Mouse (Mus musculus) mature B cell (primary cell): ENCODE data around the gene Csf3.
"Not testable (repeated sequence)": the region's sequence is repeated elsewhere in the genome, so short reads cannot be mapped to it uniquely, and the experiment has no call there.

Experiments
- in situ Hi-C: fragments of 300-500 bp; cut with MboI; formaldehyde crosslinking; loops from 2 replicates; pipeline ENCODE4 v1.14.3; 2019

Csf3 gene

GRCm38 (mm10) chr11:98701213-98701670 is at the start of gene Csf3:
Gene Csf3, plus strand, starts transcription at chr11:98701263.
- in situ Hi-C loops, result no loop called here

GRCm38 (mm10) chr11:98655076-98655475 is 46.0 kb upstream of the Csf3 start:
- in situ Hi-C loops, result not testable (repeated sequence)

- in situ Hi-C loops, result no loop called here
Measured at GRCm38 (mm10) chr11:98660517-98660916, 40.5 kb upstream of the Csf3 start.

GRCm38 (mm10) chr11:98664091-98664490 is 37.0 kb upstream of the Csf3 start, which contains the start of gene Gsdma:
Gene Gsdma, plus strand, starts transcription at chr11:98664351.
- in situ Hi-C loops, result no loop called here

GRCm38 (mm10) chr11:98668984-98669383 is 32.1 kb upstream of the Csf3 start:
- in situ Hi-C loops, result no loop called here

- in situ Hi-C loops, result no loop called here
Measured at GRCm38 (mm10) chr11:98671284-98671815, 29.7 kb upstream of the Csf3 start.

- in situ Hi-C loops, result no loop called here
Measured at GRCm38 (mm10) chr11:98671857-98672256, 29.2 kb upstream of the Csf3 start.

GRCm38 (mm10) chr11:98672482-98672881 is 28.6 kb upstream of the Csf3 start:
- in situ Hi-C loops, result no loop called here

GRCm38 (mm10) chr11:98673136-98673535 is 27.9 kb upstream of the Csf3 start:
- in situ Hi-C loops, result not testable (repeated sequence)

- in situ Hi-C loops, result no loop called here
Measured at GRCm38 (mm10) chr11:98675829-98676363, 25.2 kb upstream of the Csf3 start.

- in situ Hi-C loops, result no loop called here
Measured at GRCm38 (mm10) chr11:98680023-98680422, 21.0 kb upstream of the Csf3 start.

GRCm38 (mm10) chr11:98680595-98680994 is 20.5 kb upstream of the Csf3 start:
- in situ Hi-C loops, result not testable (repeated sequence)

- in situ Hi-C loops, result no loop called here
Measured at GRCm38 (mm10) chr11:98681186-98681585, 19.9 kb upstream of the Csf3 start.

GRCm38 (mm10) chr11:98681786-98682745 is 19.0 kb upstream of the Csf3 start, which contains the start of gene Psmd3:
Gene Psmd3, plus strand, starts transcription at chr11:98682554.
- in situ Hi-C loops, result no loop called here

GRCm38 (mm10) chr11:98682811-98683210 is 18.3 kb upstream of the Csf3 start:
- in situ Hi-C loops, result no loop called here

- in situ Hi-C loops, result no loop called here
Measured at GRCm38 (mm10) chr11:98685642-98686041, 15.4 kb upstream of the Csf3 start.

GRCm38 (mm10) chr11:98686976-98687375 is 14.1 kb upstream of the Csf3 start:
- in situ Hi-C loops, result no loop called here

- in situ Hi-C loops, result no loop called here
Measured at GRCm38 (mm10) chr11:98688009-98688408, 13.1 kb upstream of the Csf3 start.

GRCm38 (mm10) chr11:98693201-98693600 is 7.9 kb upstream of the Csf3 start:
- in situ Hi-C loops, result no loop called here

GRCm38 (mm10) chr11:98693746-98694145 is 7.3 kb upstream of the Csf3 start:
- in situ Hi-C loops, result no loop called here

- in situ Hi-C loops, result no loop called here
Measured at GRCm38 (mm10) chr11:98694301-98694700, 6.8 kb upstream of the Csf3 start.

- in situ Hi-C loops, result no loop called here
Measured at GRCm38 (mm10) chr11:98695408-98695807, 5.7 kb upstream of the Csf3 start.
